Mouse (Mus musculus): ENCODE measurements around the gene Gpx7. TPM values are rescaled to one million over a fixed set of nuclear protein-coding genes. Genes with fewer than 3 reads are reported as not detected.

The Gpx7 gene
- polyA plus RNA-seq, 1 experiment from 2014 or later, result 51.7 TPM

- H3K4me2 ChIP-seq (ENCODE audit: low read depth), result no peak overlapping the region
- no peaks in the 10 kb centered on the region for H3K36me3 ChIP-seq (ENCODE audit: control insufficient read depth, insufficient read depth, low read length)
- H3K27me3 ChIP-seq (ENCODE audit: control insufficient read depth, insufficient read depth, low read length), result peaks cover 17% of the 10 kb centered on the region
- H3K27ac ChIP-seq (ENCODE audit: low read depth, low read length), result no peak overlapping the region
- H3K9me3 ChIP-seq (ENCODE audit: control insufficient read depth, low read length), result no peaks in the 10 kb centered on the region
- no peak overlapping the region for H3K4me3 ChIP-seq (ENCODE audit: low read depth, low read length)
- H3K9ac ChIP-seq (ENCODE audit: low read length), result no peak overlapping the region
- DNase-seq (ENCODE audit: low spot score), result no peak
- ATAC-seq (ENCODE audit: insufficient read depth, low FRiP score, low TSS enrichment), result no peak
- 0 out of 2 replicates have a peak, but pooled peaks cover 7% of the 10 kb centered on the region for H3K4me1 ChIP-seq (ENCODE audit: control insufficient read depth, insufficient read depth, low read length)
- WGBS, result 32% methylated on average over 1 of the region's 1 CpGs
Measured at GRCm38 (mm10) chr4:108386087-108386486, 20.7 kb downstream of the Gpx7 start.

DNA sequence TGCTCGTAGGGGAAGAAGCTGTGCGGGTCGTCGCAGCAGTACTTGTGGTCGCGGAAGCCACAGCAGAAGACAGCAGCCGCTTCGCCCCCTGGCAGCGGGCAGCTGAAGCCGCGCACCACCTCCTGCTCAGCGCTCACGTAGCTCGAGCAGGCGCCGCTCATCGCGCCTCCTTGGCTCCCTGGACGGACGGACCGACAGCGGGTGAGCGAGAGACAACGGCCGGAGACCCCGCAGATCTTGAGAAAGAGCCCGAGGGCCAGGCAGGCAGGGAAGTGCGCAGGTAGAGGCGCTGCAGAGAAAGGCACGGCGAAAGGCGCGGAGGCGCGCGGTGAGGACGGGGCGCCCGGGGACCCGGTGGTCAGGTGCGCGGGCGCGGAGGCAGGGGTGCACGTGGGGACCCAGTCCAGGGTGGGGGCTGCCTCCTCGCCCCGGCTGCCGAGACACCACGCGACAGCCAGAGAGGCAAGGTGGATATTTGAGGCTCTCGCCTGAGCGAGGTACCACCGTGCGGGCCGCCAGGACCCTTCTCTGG lies 23.5 kb downstream of the Gpx7 start, which contains the start of gene Shisal2a:
TSS of gene Shisal2a (minus strand) at position 167 of the 532 bp plus-strand sequence.
- peak within 1 kb of the TSS; percentile 71 for H3K4me2 ChIP-seq (ENCODE audit: low read depth)
- H3K9me3 ChIP-seq (ENCODE audit: control insufficient read depth, low read length), result no peaks in the 10 kb centered on the region
- H3K9ac ChIP-seq (ENCODE audit: low read length), result peak within 1 kb of the TSS; percentile 70
- no peaks in the 10 kb centered on the region for H3K36me3 ChIP-seq (ENCODE audit: control insufficient read depth, insufficient read depth, low read length)
- DNase-seq (ENCODE audit: low spot score) (peak; percentile 53), ATAC-seq (ENCODE audit: insufficient read depth, low FRiP score, low TSS enrichment) (no peak)
- peaks cover 17% of the 10 kb centered on the region for H3K27me3 ChIP-seq (ENCODE audit: control insufficient read depth, insufficient read depth, low read length)
- H3K27ac ChIP-seq (ENCODE audit: low read depth, low read length), result no peak within 1 kb of the TSS
- peak within 1 kb of the TSS; percentile 43 for H3K4me3 ChIP-seq (ENCODE audit: low read depth, low read length)
- 0 out of 2 replicates have a peak, but pooled peaks cover 9% of the 10 kb centered on the region for H3K4me1 ChIP-seq (ENCODE audit: control insufficient read depth, insufficient read depth, low read length)
- 2% methylated on average over 55 of the region's 55 CpGs for WGBS

- Histone ChIP-seq H3K36me3 (ENCODE audit: control insufficient read depth, insufficient read depth, low read length) (no peaks in the 10 kb centered on the region), H3K27ac (ENCODE audit: low read depth, low read length) (no peak overlapping the region), H3K4me3 (ENCODE audit: low read depth, low read length) (no peak overlapping the region), H3K4me2 (ENCODE audit: low read depth) (no peak overlapping the region), H3K9ac (ENCODE audit: low read length) (no peak overlapping the region), H3K27me3 (ENCODE audit: control insufficient read depth, insufficient read depth, low read length) (peaks cover 17% of the 10 kb centered on the region), H3K4me1 (ENCODE audit: control insufficient read depth, insufficient read depth, low read length) (0 out of 2 replicates have a peak, but pooled peaks cover 5% of the 10 kb centered on the region), H3K9me3 (ENCODE audit: control insufficient read depth, low read length) (no peaks in the 10 kb centered on the region)
- ATAC-seq (ENCODE audit: insufficient read depth, low FRiP score, low TSS enrichment) (no peak), DNase-seq (ENCODE audit: low spot score) (no peak)
- 19% methylated on average over 1 of the region's 1 CpGs for WGBS
Measured at GRCm38 (mm10) chr4:108380146-108380545, 26.6 kb downstream of the Gpx7 start.

DNA sequence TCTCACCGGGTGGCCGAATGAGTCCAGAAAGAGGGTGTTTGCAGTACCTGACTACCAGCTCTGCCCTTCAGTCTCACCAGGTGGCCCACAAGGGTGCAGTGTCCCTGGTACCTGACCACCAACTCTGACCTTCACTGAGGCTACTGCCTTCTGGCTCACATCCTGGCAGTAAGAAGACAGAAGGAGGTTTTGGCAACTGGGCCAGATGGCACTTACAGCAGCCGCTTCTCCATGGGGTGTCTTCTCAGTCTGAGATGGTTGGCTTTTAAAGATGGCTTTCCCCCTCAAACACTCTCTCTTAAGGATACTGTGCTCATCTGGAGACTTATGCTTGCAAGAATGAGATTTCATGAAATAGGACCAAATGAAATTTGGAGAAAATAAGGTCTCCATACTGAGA lies 27.3 kb downstream of the Gpx7 start:
- WGBS, result 78% methylated on average over 3 of the region's 3 CpGs
- H3K27ac ChIP-seq (ENCODE audit: low read depth, low read length), result no peak overlapping the region
- no peak overlapping the region for H3K4me3 ChIP-seq (ENCODE audit: low read depth, low read length)
- H3K9me3 ChIP-seq (ENCODE audit: control insufficient read depth, low read length), result no peaks in the 10 kb centered on the region
- H3K36me3 ChIP-seq (ENCODE audit: control insufficient read depth, insufficient read depth, low read length), result no peaks in the 10 kb centered on the region
- 0 out of 2 replicates have a peak, but pooled peaks cover 5% of the 10 kb centered on the region for H3K4me1 ChIP-seq (ENCODE audit: control insufficient read depth, insufficient read depth, low read length)
- peaks cover 17% of the 10 kb centered on the region for H3K27me3 ChIP-seq (ENCODE audit: control insufficient read depth, insufficient read depth, low read length)
- DNase-seq (ENCODE audit: low spot score) (no peak), ATAC-seq (ENCODE audit: insufficient read depth, low FRiP score, low TSS enrichment) (no peak)
- H3K9ac ChIP-seq (ENCODE audit: low read length), result no peak overlapping the region
- no peak overlapping the region for H3K4me2 ChIP-seq (ENCODE audit: low read depth)

GRCm38 (mm10) chr4:108372166-108372565 lies 34.6 kb downstream of the Gpx7 start:
- H3K4me2 ChIP-seq (ENCODE audit: low read depth), result no peak overlapping the region
- DNase-seq (ENCODE audit: low spot score) (no peak), ATAC-seq (ENCODE audit: insufficient read depth, low FRiP score, low TSS enrichment) (no peak)
- H3K4me1 ChIP-seq (ENCODE audit: control insufficient read depth, insufficient read depth, low read length), result no peaks in the 10 kb centered on the region
- no peaks in the 10 kb centered on the region for H3K36me3 ChIP-seq (ENCODE audit: control insufficient read depth, insufficient read depth, low read length)
- 83% methylated on average over 3 of the region's 3 CpGs for WGBS
- H3K27ac ChIP-seq (ENCODE audit: low read depth, low read length), result no peak overlapping the region
- H3K9ac ChIP-seq (ENCODE audit: low read length), result no peak overlapping the region
- H3K27me3 ChIP-seq (ENCODE audit: control insufficient read depth, insufficient read depth, low read length), result no peaks in the 10 kb centered on the region
- no peaks in the 10 kb centered on the region for H3K9me3 ChIP-seq (ENCODE audit: control insufficient read depth, low read length)
- H3K4me3 ChIP-seq (ENCODE audit: low read depth, low read length), result no peak overlapping the region

GRCm38 (mm10) chr4:108371421-108371820 lies 35.3 kb downstream of the Gpx7 start:
- ATAC-seq (ENCODE audit: insufficient read depth, low FRiP score, low TSS enrichment) (no peak), DNase-seq (ENCODE audit: low spot score) (no peak)
- H3K4me1 ChIP-seq (ENCODE audit: control insufficient read depth, insufficient read depth, low read length), result no peaks in the 10 kb centered on the region
- WGBS, result 87% methylated on average over 3 of the region's 3 CpGs
- no peaks in the 10 kb centered on the region for H3K9me3 ChIP-seq (ENCODE audit: control insufficient read depth, low read length)
- H3K4me2 ChIP-seq (ENCODE audit: low read depth), result no peak overlapping the region
- no peaks in the 10 kb centered on the region for H3K36me3 ChIP-seq (ENCODE audit: control insufficient read depth, insufficient read depth, low read length)
- no peak overlapping the region for H3K27ac ChIP-seq (ENCODE audit: low read depth, low read length)
- H3K9ac ChIP-seq (ENCODE audit: low read length), result no peak overlapping the region
- H3K27me3 ChIP-seq (ENCODE audit: control insufficient read depth, insufficient read depth, low read length), result no peaks in the 10 kb centered on the region
- no peak overlapping the region for H3K4me3 ChIP-seq (ENCODE audit: low read depth, low read length)

GRCm38 (mm10) chr4:108370409-108370808 lies 36.4 kb downstream of the Gpx7 start:
- Histone ChIP-seq H3K4me2 (ENCODE audit: low read depth) (no peak overlapping the region), H3K27ac (ENCODE audit: low read depth, low read length) (no peak overlapping the region), H3K4me3 (ENCODE audit: low read depth, low read length) (no peak overlapping the region), H3K4me1 (ENCODE audit: control insufficient read depth, insufficient read depth, low read length) (no peaks in the 10 kb centered on the region), H3K27me3 (ENCODE audit: control insufficient read depth, insufficient read depth, low read length) (no peaks in the 10 kb centered on the region), H3K9me3 (ENCODE audit: control insufficient read depth, low read length) (no peaks in the 10 kb centered on the region), H3K36me3 (ENCODE audit: control insufficient read depth, insufficient read depth, low read length) (no peaks in the 10 kb centered on the region), H3K9ac (ENCODE audit: low read length) (no peak overlapping the region)
- DNase-seq (ENCODE audit: low spot score) (no peak), ATAC-seq (ENCODE audit: insufficient read depth, low FRiP score, low TSS enrichment) (no peak)
- 64% methylated on average over 4 of the region's 4 CpGs for WGBS

DNA sequence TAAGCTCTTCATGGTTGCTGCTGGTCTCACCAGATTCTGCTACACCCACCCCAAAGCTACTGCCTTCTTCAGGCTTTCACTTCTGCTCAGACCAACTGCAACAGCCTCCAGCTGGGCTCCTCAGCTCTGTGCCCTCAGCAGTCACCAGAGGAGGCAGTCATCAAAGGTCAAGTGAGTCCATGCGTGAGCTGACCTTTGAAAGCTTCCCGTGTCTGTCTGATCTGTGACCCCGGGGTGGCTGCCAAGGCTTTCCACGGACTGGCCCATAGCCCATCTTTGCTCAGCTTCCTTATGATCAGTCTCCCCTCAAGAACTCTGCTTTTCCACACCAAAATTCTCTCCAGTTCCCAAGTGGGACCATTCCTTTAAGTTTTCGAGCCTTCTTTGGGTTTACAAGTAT lies 37.5 kb downstream of the Gpx7 start:
- Histone ChIP-seq H3K4me1 (ENCODE audit: control insufficient read depth, insufficient read depth, low read length) (peaks cover under 1% of the 10 kb centered on the region), H3K4me2 (ENCODE audit: low read depth) (no peak overlapping the region), H3K4me3 (ENCODE audit: low read depth, low read length) (no peak overlapping the region), H3K36me3 (ENCODE audit: control insufficient read depth, insufficient read depth, low read length) (no peaks in the 10 kb centered on the region), H3K9me3 (ENCODE audit: control insufficient read depth, low read length) (no peaks in the 10 kb centered on the region), H3K27ac (ENCODE audit: low read depth, low read length) (no peak overlapping the region), H3K27me3 (ENCODE audit: control insufficient read depth, insufficient read depth, low read length) (no peaks in the 10 kb centered on the region), H3K9ac (ENCODE audit: low read length) (no peak overlapping the region)
- 23% methylated on average over 5 of the region's 5 CpGs for WGBS
- no peak for ATAC-seq (ENCODE audit: insufficient read depth, low FRiP score, low TSS enrichment)
- DNase-seq (ENCODE audit: low spot score), result no peak

DNA sequence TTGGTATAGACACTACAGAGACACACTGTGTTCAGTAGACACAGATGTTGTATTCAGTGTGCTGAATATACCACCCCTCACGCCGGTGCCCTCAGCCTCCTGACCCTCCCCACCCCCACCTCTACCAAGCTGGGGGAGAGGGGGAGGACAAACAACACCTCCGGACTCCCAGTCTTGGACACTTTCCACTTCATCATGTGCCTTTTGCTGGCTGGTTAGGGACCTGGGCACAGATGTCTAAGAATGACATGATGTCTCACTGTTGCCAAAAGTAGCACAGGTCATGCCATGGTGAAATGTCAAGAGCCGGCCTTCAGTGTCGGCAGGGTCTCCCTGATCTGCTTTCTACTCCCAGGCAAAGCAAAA lies 42.7 kb downstream of the Gpx7 start:
- Histone ChIP-seq H3K4me3 (ENCODE audit: low read depth, low read length) (no peak overlapping the region), H3K4me2 (ENCODE audit: low read depth) (no peak overlapping the region), H3K27me3 (ENCODE audit: control insufficient read depth, insufficient read depth, low read length) (no peaks in the 10 kb centered on the region), H3K9me3 (ENCODE audit: control insufficient read depth, low read length) (no peaks in the 10 kb centered on the region), H3K4me1 (ENCODE audit: control insufficient read depth, insufficient read depth, low read length) (peaks cover 34% of the 10 kb centered on the region), H3K36me3 (ENCODE audit: control insufficient read depth, insufficient read depth, low read length) (no peaks in the 10 kb centered on the region), H3K9ac (ENCODE audit: low read length) (no peak overlapping the region; the same call in 1 of the 2 replicates), H3K27ac (ENCODE audit: low read depth, low read length) (peak overlapping the region; percentile 85)
- DNase-seq (ENCODE audit: low spot score), result no peak
- no peak for ATAC-seq (ENCODE audit: insufficient read depth, low FRiP score, low TSS enrichment)
- 17% methylated on average over 5 of the region's 5 CpGs for WGBS

Data from neural tube, embryonic 11.5 days (tissue).